Mouse (Mus musculus): ENCODE results near the gene Ubr3. TPM values are rescaled to one million over a fixed set of nuclear protein-coding genes. Genes with fewer than 3 reads are reported as not detected.

Ubr3 gene
- total and polyA plus RNA-seq, 3 experiments, result 10.1 to 188 (median 25.3) TPM

GRCm38 (mm10) chr2:69857882-69858281, 39.2 kb upstream of the Ubr3 start:
- Histone ChIP-seq H3K27ac (ENCODE audit: control insufficient read depth, low read depth, low read length) (no peak overlapping the region), H3K4me3 (ENCODE audit: control insufficient read depth in 1 of 2, insufficient read depth in 1 of 2, low read depth in 2 of 2, low read length in 2 of 2) (no peak overlapping the region), H3K79me2 (ENCODE audit: control insufficient read depth, insufficient read depth, low read length, poor library complexity) (peaks cover 15% of the 10 kb centered on the region), H3K9ac (ENCODE audit: control insufficient read depth, low read depth, low read length, poor library complexity, severe bottlenecking) (no peak overlapping the region), H3K4me1 (ENCODE audit: control insufficient read depth in 1 of 2, insufficient read depth in 2 of 2, low read length in 2 of 2) (peaks cover 8 to 14% of the 10 kb centered on the region in 2 experiments), H3K36me3 (ENCODE audit: control insufficient read depth in 1 of 2, insufficient read depth in 2 of 2, low read length in 2 of 2) (peaks cover 0 to 17% of the 10 kb centered on the region in 2 experiments; a peak in 3 of 4 replicates), H3K9me3 (replicated peaks; ENCODE audit: insufficient read depth, low read length) (no peaks in the 10 kb centered on the region), H3K27me3 (ENCODE audit: control insufficient read depth in 1 of 2, insufficient read depth in 2 of 2, low read length in 2 of 2) (no peaks in the 10 kb centered on the region)
- TF ChIP-seq NRF1 (IDR thresholded peaks at IDR 0.05; ENCODE audit: insufficient read depth, low read depth, low read length, poor library complexity, severe bottlenecking) (no peak), MAX (IDR thresholded peaks at IDR 0.05; ENCODE audit: low read length) (no peak), CTCF (IDR thresholded peaks at IDR 0.05 in 2 of 3, conservative IDR thresholded peaks at IDR 0.05 in 1 of 3; ENCODE audit: control insufficient read depth in 1 of 3, insufficient read depth in 1 of 3, low read depth in 2 of 3, low read length in 3 of 3, poor library complexity in 1 of 3, severe bottlenecking in 1 of 3) (peak; percentile 24 to 58 (median 38); a peak in 5 of 6 replicates), ZNF384 (IDR thresholded peaks at IDR 0.05; ENCODE audit: low read depth, low read length) (peak; percentile 80), RAD21 (IDR thresholded peaks at IDR 0.05; ENCODE audit: low read depth, low read length) (peak; percentile 51), SMC3 (IDR thresholded peaks at IDR 0.05; ENCODE audit: low read depth, low read length) (peak; percentile 28; the same call in 1 of the 2 replicates), CHD1 (IDR thresholded peaks at IDR 0.05; ENCODE audit: low read depth, low read length) (no peak), SIN3A (IDR thresholded peaks at IDR 0.05; ENCODE audit: low read length) (no peak)
- DNase-seq (ENCODE audit: low read depth, low spot score), result peak; percentile 55

- Histone ChIP-seq H3K36me3 (ENCODE audit: control insufficient read depth in 1 of 2, insufficient read depth in 2 of 2, low read length in 2 of 2) (peaks cover 27 to 33% of the 10 kb centered on the region in 2 experiments), H3K27ac (ENCODE audit: control insufficient read depth, low read depth, low read length) (peak overlapping the region; percentile 78), H3K79me2 (ENCODE audit: control insufficient read depth, insufficient read depth, low read length, poor library complexity) (peaks cover 34% of the 10 kb centered on the region), H3K9me3 (replicated peaks; ENCODE audit: insufficient read depth, low read length) (no peaks in the 10 kb centered on the region), H3K27me3 (ENCODE audit: control insufficient read depth in 1 of 2, insufficient read depth in 2 of 2, low read length in 2 of 2) (no peaks in the 10 kb centered on the region), H3K9ac (ENCODE audit: control insufficient read depth, low read depth, low read length, poor library complexity, severe bottlenecking) (peak overlapping the region; percentile 73), H3K4me1 (ENCODE audit: control insufficient read depth in 1 of 2, insufficient read depth in 2 of 2, low read length in 2 of 2) (peaks cover 7 to 12% of the 10 kb centered on the region in 2 experiments), H3K4me3 (ENCODE audit: control insufficient read depth in 1 of 2, insufficient read depth in 1 of 2, low read depth in 2 of 2, low read length in 2 of 2) (peak overlapping the region; percentile 68 to 99)
- peak; percentile 74 for DNase-seq (ENCODE audit: low read depth, low spot score)
- TF ChIP-seq RAD21 (IDR thresholded peaks at IDR 0.05; ENCODE audit: low read depth, low read length), result no peak
- TF ChIP-seq BHLHE40 (IDR thresholded peaks at IDR 0.05; ENCODE audit: borderline replicate concordance, low read depth, low read length), result no peak
- TF ChIP-seq ELF1 (IDR thresholded peaks at IDR 0.05; ENCODE audit: low read depth, low read length), result peak; percentile 53
- TF ChIP-seq MYC (IDR thresholded peaks at IDR 0.05; ENCODE audit: low read depth, low read length), result 0 out of 2 replicates have a peak, but pooled peaks have one; percentile 33
- peak; percentile 87 for TF ChIP-seq SIN3A (IDR thresholded peaks at IDR 0.05; ENCODE audit: low read length)
- 0 out of 2 replicates have a peak, but pooled peaks have one; percentile 9 for TF ChIP-seq ETS1 (IDR thresholded peaks at IDR 0.05; ENCODE audit: low read depth, low read length)
- TF ChIP-seq ZNF384 (IDR thresholded peaks at IDR 0.05; ENCODE audit: low read depth, low read length), result peak; percentile 91
Observed at GRCm38 (mm10) chr2:69860972-69861452, 36.0 kb upstream of the Ubr3 start.

GRCm38 (mm10) chr2:69861485-69862091, 35.5 kb upstream of the Ubr3 start, which contains the start of gene Ssb:
Gene Ssb (plus strand): TSS chr2:69861562.
- H3K4me1 ChIP-seq (ENCODE audit: control insufficient read depth in 1 of 2, insufficient read depth in 2 of 2, low read length in 2 of 2), result peaks cover 6 to 11% of the 10 kb centered on the region in 2 experiments; a peak in 3 of 4 replicates
- peaks cover 34% of the 10 kb centered on the region for H3K79me2 ChIP-seq (ENCODE audit: control insufficient read depth, insufficient read depth, low read length, poor library complexity)
- H3K36me3 ChIP-seq (ENCODE audit: control insufficient read depth in 1 of 2, insufficient read depth in 2 of 2, low read length in 2 of 2), result peaks cover 30 to 33% of the 10 kb centered on the region in 2 experiments
- H3K9me3 ChIP-seq (replicated peaks; ENCODE audit: insufficient read depth, low read length), result no peaks in the 10 kb centered on the region
- H3K27ac ChIP-seq (ENCODE audit: control insufficient read depth, low read depth, low read length), result peak within 1 kb of the TSS; percentile 89
- peak within 1 kb of the TSS; percentile 97 to 99 for H3K4me3 ChIP-seq (ENCODE audit: control insufficient read depth in 1 of 2, insufficient read depth in 1 of 2, low read depth in 2 of 2, low read length in 2 of 2)
- no peaks in the 10 kb centered on the region for H3K27me3 ChIP-seq (ENCODE audit: control insufficient read depth in 1 of 2, insufficient read depth in 2 of 2, low read length in 2 of 2)
- peak within 1 kb of the TSS; percentile 98 for H3K9ac ChIP-seq (ENCODE audit: control insufficient read depth, low read depth, low read length, poor library complexity, severe bottlenecking)
- DNase-seq (ENCODE audit: low read depth, low spot score), result peak; percentile 95
- TF ChIP-seq RAD21 (IDR thresholded peaks at IDR 0.05; ENCODE audit: low read depth, low read length) (no peak), E2F4 (IDR thresholded peaks at IDR 0.05; ENCODE audit: borderline replicate concordance, low read depth, low read length) (no peak), POLR2AphosphoS2 (IDR thresholded peaks at IDR 0.05; ENCODE audit: low read length) (peak; percentile 95), BHLHE40 (IDR thresholded peaks at IDR 0.05; ENCODE audit: borderline replicate concordance, low read depth, low read length) (no peak), MAX (IDR thresholded peaks at IDR 0.05; ENCODE audit: low read length) (peak; percentile 75), ETS1 (IDR thresholded peaks at IDR 0.05; ENCODE audit: low read depth, low read length) (0 out of 2 replicates have a peak, but pooled peaks have one; percentile 8), MYB (IDR thresholded peaks at IDR 0.05; ENCODE audit: low read depth, low read length) (no peak), MEF2A (IDR thresholded peaks at IDR 0.05; ENCODE audit: extremely low read depth, insufficient replicate concordance, low read depth, low read length, poor library complexity, severe bottlenecking) (no peak), POLR2A (IDR thresholded peaks at IDR 0.05; ENCODE audit: control insufficient read depth in 1 of 2, insufficient read depth in 1 of 2, low read depth in 1 of 2, low read length in 2 of 2, poor library complexity in 1 of 2) (peak; percentile 84 to 96), ZNF384 (IDR thresholded peaks at IDR 0.05; ENCODE audit: low read depth, low read length) (no peak), CHD1 (IDR thresholded peaks at IDR 0.05; ENCODE audit: low read depth, low read length) (no peak), TBP (IDR thresholded peaks at IDR 0.05; ENCODE audit: low read depth, low read length) (no peak; the same call in none of the 2 replicates), TCF12 (IDR thresholded peaks at IDR 0.05; ENCODE audit: low read depth, low read length) (no peak; the same call in 1 of the 2 replicates), SIN3A (IDR thresholded peaks at IDR 0.05; ENCODE audit: low read length) (peak; percentile 62), KAT2A (conservative IDR thresholded peaks at IDR 0.05; ENCODE audit: low read depth, low read length) (no peak; the same call in none of the 2 replicates), CHD2 (IDR thresholded peaks at IDR 0.05; ENCODE audit: low read length) (no peak), MXI1 (IDR thresholded peaks at IDR 0.05; ENCODE audit: low read depth, low read length) (0 out of 2 replicates have a peak, but pooled peaks have one; percentile 7)
